Mouse (Mus musculus): ENCODE measurements around the gene Cnn2. TPM values are rescaled to one million over a fixed set of nuclear protein-coding genes. Genes with fewer than 3 reads are reported as not detected.
A peak's percentile ranks its signal among the peaks of the same experiment; 100 is the strongest.

The Cnn2 gene
- total RNA-seq, 2 experiments from 2014 or later: 5.8 to 6.0 TPM

DNA sequence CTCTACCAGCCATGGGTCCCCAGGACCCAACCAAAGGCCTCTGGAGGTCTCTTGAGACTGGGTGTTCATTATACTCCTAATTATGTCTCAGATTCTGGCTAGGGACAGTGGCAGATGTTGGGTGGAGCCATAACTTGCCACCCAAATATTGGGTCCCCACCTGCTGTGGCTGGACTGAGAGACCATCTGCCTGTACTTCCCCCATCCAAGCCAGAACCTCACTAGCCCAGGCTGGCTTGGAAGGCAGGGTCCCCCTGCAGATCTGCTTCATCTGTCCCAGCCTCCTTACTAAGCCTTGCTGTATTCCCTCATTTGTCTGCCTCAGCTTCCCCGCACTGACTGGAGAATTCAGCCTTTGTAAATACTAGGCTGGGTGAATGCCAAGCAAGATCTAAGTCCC is 20.2 kb upstream of the Cnn2 start:
- DNase-seq (ENCODE audit: extremely low spot score in 1 of 2, low spot score in 1 of 2): no peak

DNA sequence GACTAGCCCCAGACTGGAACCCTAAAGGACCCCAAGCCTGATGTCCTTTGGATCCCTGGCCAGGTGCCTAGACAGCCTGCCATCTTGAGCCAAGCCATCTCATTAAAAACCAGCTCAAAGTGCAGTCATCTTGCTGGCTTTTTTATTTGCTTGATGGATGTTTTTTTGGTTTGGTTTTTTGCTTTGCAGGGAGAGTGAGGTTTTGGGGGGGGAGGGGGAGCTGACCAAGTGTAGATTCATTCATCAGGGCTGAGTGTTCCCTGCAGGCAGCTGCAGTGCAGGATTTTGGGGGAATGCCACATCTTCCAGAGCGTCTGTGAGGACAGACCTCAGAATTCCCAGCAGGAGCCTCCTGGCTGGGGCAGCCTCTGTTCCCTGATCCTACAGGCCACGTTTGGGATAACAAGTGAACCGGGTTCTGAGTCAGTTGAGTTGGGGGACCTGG is 19.2 kb upstream of the Cnn2 start:
- DNase-seq (ENCODE audit: extremely low spot score in 1 of 2, low spot score in 1 of 2): no peak

DNA sequence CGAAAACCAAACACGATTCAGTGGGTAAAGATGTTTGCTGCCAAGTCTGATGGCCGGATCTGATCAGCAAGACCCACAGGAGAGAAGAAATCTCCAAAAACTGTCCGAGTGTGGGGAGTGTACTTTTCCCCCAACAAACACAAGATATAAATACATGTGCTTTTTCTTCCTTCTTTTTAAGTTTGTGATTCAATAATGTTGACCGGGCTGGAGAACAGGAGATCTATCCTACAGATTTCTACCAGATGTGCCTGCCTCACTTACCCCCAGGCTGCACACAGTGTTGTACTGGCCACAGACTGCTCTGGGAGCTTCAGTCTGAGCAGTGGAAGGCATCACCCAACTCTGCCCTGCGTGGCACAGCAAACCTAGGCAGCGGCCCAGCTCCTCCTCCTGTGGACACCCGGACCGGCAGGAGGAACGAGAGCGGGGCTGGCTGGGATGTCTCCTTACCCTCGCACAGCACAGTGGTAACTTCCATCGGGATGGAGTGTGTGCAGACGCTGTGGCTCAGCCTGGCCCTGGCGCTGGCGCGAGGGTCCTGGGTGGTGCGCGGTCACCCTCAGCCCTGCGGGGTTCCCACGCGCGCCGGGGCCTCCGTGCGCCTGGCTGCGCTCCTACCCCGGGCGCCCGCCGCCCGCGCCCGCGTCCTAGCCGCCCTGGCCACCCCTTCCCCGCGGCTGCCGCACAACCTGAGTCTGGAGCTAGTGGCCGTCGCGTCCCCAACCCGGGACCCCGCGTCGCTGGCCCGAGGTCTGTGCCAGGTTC is 17.8 kb upstream of the Cnn2 start, which contains the start of gene Grin3b:
Grin3b (plus strand) TSS at position 301 of the 768 bp plus-strand sequence.
- DNase-seq (ENCODE audit: extremely low spot score in 1 of 2, low spot score in 1 of 2): no peak

DNA sequence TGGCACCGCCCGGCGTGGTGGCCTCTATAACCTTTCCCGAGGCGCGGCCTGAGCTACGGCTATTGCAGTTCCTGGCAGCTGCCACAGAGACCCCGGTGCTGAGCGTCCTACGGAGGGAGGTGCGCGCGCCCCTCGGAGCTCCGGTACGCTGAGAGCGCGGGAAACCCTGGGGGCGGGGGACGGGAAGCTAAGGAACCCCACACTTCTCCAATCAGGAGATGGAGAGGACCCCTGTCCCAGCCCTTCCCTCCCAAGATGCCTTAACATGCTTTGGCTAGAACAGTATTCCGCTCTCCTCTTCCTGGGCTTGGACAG is 17.2 kb upstream of the Cnn2 start:
- no peak for DNase-seq (ENCODE audit: extremely low spot score in 1 of 2, low spot score in 1 of 2)

DNA sequence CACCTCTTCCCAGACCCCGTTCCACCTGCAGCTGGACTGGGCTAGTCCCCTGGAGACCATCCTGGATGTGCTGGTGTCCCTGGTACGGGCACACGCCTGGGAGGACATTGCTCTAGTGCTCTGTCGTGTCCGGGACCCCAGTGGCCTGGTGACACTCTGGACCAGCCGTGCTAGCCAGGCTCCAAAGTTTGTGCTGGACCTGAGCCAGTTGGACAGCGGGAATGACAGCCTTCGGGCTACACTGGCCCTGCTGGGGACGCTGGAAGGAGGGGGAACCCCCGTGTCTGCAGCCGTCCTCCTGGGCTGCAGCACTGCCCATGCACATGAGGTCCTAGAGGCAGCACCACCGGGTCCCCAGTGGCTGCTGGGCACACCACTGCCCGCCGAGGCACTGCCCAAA is 15.6 kb upstream of the Cnn2 start:
- no peak for DNase-seq (ENCODE audit: extremely low spot score in 1 of 2, low spot score in 1 of 2)

DNA sequence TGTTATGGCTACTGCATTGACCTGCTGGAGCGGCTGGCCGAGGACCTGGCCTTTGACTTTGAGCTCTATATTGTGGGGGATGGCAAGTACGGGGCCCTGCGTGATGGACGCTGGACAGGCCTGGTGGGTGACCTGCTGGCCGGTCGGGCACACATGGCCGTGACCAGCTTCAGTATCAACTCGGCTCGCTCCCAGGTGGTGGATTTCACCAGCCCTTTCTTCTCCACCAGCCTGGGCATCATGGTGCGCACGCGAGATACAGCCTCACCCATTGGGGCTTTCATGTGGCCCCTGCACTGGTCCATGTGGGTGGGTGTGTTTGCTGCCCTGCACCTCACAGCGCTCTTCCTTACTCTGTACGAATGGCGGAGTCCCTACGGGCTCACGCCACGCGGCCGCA is 14.3 kb upstream of the Cnn2 start:
- no peak for DNase-seq (ENCODE audit: extremely low spot score in 1 of 2, low spot score in 1 of 2)

DNA sequence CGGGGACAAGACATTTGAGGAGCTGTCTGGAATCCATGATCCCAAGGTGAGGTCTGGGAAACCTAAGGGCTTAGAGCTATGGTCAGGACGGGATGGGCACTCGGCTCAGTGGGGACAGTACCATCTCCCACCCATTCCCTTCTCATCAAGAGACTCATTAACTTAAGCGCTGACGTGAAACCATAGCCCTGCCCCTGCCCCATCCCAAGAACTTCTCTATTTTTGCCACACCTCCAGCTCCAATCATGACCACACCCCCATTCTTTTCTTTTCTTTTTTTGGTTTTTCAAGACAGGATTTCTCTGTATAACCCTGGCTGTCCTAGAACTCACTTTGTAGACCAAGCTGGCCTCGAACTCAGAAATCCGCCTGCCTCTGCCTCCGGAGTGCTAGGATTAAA is 13.7 kb upstream of the Cnn2 start:
- no peak for DNase-seq (ENCODE audit: extremely low spot score in 1 of 2, low spot score in 1 of 2)

DNA sequence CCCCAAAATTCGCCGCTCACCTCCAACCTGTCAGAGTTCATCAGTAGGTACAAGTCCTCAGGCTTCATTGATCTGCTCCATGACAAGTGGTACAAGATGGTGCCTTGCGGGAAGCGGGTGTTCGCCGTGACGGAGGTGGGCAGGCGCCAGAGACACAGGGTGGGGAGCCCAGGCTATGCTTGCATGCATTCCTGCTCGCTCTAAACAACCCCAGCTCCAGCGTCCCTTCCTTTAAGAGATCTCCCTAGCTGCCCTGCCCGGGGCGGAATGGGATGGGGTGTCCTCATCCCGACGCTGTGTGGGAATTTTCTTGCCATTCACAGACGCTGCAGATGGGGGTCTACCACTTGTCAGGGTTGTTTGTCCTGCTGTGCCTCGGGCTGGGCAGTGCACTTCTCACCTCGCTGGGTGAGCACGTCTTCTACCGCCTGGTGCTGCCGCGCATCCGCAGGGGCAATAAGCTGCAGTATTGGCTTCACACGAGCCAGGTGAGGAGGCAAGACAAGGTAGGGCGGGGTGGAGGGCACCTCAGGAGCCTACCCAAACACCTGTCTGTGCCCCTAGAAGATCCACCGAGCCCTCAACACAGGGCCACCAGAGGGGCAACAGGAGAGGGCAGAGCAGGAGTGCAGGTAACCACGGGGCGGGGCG is 12.2 kb upstream of the Cnn2 start:
- DNase-seq (ENCODE audit: extremely low spot score in 1 of 2, low spot score in 1 of 2): no peak

DNA sequence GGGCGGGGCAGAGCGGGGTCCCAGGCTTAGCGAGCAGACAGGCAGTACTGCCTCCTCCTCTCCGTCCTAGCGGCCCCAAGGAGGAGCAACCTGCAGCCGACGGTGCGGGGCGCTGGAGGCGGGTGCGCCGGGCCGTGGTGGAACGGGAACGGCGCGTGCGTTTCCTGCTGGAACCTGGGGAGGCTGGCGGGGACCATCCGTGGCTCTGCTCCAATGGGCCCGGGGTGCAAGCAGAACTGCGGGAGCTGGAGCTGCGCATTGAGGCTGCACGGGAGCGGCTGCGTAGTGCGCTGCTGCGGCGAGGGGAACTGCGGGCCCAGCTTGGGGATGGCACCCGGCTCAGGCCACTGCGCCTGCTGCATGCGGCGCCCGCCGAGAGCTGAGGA is 11.7 kb upstream of the Cnn2 start:
- DNase-seq (ENCODE audit: extremely low spot score in 1 of 2, low spot score in 1 of 2): no peak

DNA sequence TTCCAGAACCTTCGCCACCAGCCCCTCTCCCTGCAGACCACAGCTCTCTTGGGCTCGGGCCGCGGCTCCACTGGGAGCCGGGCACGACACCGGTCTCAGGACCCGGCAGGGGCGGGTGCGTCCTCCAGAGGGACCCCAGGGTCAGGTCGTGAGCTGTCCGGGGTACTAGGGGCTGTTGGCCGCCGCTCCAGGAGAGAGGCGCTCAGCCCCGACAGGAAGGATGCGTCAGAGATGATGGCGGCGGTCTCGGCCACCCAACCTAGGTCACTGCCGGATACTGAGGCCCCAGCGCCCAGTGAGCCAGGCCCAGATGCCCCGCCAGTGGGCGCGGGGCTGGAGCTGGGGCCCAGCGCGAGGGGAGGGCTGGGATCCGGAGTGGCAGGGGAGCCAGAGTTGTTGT is 11.1 kb upstream of the Cnn2 start:
- no peak for DNase-seq (ENCODE audit: extremely low spot score in 1 of 2, low spot score in 1 of 2)

DNA sequence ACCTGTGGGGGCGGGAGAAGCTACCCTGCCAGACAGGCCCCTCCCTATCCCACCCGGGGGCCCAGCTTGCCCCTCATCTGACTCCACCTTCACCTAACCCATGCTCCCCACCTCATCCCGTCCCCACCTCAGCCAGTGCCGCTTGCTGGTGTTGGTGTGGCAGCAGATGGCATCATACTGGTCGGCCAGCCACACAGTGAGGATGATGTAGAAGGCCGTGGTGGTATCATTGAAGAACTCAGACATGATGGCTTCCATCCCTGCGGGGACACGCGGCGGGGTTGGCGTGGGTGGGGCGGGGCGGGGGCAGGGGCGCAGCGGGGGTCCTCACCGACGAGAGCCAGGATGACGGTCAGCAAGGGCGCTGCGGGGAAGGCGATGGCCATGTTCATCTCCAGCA is 10.3 kb upstream of the Cnn2 start:
- no peak for DNase-seq (ENCODE audit: extremely low spot score in 1 of 2, low spot score in 1 of 2)

DNA sequence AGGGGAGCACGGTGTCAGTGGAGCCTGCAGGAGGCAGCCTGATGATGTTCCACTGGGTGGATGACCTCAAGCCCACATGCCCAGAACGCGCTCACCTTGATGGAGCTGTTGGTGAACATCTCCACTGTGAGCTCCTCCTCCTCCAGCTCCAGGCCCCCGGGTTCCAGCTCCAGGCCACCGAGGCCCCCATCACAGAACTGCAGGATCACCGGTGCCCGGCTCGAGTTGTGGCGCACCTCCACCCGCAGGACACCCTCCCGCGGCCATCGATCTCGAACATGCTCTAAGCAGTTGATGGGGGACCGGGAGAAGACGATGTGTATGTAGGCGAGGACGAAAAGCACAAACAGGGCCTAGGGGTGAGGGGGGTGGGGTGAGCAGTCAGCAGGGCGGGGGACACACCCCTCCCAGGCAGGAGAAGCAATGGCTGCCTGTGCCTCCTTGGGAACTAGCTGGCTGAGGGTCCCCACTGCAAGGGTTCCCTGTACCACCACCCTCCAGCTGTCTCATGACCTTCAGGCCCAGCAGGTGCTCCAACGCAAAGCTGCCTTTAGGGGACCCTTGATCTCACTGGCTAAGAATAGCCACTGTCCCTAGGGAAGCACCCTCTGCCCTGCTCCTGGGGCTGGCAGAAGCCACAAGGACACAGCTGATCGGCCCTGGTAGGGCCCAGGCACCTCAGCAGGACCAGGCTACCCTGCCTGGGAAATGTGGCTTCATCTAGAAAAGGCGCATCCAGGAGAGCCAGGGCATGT is 8.8 kb upstream of the Cnn2 start:
- DNase-seq (ENCODE audit: extremely low spot score in 1 of 2, low spot score in 1 of 2): no peak

DNA sequence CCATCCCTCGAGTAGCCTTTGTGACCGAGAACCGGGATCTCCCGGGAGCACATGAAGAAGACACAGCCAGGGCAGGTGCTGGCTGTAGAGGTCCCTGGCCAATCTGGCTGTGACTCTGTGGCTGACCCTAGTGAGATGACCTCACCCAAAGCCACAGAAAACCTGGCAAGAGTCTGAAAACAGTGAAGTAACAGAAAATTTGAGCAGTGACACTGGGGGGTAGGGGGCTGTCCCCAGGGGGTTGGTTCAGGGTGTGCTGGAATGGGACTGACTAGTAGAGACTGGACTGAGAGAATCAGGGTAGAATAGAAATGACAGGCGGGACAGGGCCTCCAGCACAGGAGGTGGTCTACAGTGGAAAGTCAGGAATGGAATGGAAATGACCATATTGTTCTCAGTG is 5.2 kb upstream of the Cnn2 start:
- DNase-seq (ENCODE audit: extremely low spot score in 1 of 2, low spot score in 1 of 2): no peak

DNA sequence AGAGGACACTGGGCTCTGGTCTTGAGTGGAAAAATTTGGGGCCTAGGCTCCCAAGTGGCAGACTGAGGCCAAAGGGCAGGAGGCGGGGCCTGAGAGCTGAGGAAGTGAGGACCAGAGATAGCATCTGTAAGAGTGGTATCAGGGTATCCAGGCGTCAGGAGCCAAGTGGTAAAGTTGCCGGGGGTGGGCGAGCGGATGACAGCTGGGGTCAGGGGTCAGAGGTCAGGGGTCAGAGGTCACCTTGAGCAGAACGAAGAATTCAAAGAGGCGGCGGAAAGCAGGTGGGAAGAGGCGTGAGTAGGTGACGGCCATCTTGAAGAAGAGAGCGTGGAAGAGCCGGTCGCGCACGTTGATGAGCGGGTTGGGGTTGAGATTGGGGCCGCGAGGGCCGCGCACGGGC is 4.7 kb upstream of the Cnn2 start:
- DNase-seq (ENCODE audit: extremely low spot score in 1 of 2, low spot score in 1 of 2): peak; percentile 65 to 70

DNA sequence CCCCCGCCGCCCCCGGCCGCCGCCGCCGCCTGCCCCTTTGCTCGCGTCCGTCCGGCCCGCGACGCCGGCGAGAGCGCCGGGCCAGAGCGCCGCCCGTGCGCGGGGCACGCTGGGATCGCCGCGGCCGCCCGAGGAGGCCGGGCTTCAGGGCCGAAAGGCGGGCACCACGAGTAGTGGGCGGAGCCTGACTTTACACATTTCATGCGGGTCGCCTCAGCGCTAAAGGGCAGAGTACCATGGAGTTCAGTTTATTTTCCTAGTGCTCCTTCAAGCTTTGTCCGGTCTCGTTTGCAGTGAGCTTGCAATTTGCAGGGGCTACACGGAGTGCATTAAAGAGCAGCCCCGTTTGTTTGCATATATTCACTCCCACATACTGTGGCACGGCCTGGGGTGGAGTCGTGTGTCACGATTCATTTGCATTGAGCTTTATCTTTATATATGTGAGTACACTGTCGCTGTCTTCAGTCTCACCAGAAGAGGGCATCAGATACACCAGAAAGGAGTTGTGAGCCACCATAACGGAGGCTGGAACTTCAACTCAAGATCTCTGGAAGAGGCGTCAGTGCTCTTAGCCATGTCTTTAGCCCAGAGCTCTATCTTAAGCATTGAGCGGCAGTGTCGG is 4.1 kb upstream of the Cnn2 start, which contains the start of gene Tmem259:
Tmem259 (minus strand) TSS at position 136 of the 622 bp plus-strand sequence.
- peak; percentile 67 to 71 for DNase-seq (ENCODE audit: extremely low spot score in 1 of 2, low spot score in 1 of 2)

DNA sequence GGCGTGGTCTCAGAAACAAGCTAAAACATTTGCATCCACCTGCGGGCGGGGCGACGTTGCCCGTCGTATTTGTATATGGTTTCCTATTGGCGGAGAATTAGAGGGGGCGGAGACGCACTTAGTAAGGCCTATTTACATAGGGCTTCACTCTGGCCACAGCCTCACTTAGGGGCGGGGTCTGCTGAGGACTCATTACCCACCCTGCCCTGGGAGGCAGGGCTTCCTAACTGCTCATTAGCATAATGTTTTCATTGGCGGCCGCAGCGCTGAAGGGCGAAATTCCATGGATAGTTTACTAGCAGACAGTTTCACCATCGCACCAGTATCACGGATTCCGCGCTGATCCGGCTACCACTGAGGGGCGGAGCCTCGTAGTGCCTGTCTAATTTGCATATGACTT is 3.5 kb upstream of the Cnn2 start:
- peak; percentile 73 to 94 for DNase-seq (ENCODE audit: extremely low spot score in 1 of 2, low spot score in 1 of 2)

DNA sequence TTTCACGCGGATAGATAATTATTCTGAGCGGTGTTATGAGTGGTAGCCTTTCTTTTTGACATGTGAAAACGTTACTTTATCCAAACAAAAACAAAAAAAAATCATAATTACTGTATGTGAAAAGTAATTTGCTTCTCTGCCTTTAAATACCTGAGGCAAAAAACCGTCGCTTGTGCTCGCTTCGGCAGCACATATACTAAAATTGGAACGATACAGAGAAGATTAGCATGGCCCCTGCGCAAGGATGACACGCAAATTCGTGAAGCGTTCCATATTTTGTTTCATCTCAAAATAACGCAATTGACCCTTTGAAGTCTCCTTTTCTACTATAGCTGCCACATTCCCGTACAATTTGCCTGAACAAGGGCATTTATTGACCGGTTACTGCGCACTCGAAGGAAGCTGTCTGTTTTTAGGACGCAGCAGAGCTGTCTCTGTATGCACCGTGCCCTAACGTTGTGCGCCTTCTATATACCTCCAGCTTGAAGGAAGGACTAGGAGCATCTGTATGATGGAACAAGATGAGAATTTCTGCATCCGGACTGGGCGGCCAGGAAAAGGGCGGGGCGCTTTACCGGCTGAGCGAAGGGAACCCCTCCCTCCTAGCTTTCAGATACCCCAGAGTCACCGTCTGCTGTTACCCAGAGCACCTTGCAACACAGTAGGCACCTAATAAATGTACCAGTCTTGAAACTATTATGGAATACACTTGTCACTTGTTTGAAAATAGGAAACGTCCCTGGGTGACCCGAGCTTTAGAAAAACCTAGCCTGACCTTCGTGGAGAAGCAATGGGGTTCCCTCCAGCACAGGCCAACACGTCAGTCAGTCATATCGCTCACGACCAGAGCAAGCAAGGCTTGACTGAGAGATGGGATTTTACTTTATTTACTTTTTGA is 2.8 kb upstream of the Cnn2 start:
- peak; percentile 40 to 46 for DNase-seq (ENCODE audit: extremely low spot score in 1 of 2, low spot score in 1 of 2)

DNA sequence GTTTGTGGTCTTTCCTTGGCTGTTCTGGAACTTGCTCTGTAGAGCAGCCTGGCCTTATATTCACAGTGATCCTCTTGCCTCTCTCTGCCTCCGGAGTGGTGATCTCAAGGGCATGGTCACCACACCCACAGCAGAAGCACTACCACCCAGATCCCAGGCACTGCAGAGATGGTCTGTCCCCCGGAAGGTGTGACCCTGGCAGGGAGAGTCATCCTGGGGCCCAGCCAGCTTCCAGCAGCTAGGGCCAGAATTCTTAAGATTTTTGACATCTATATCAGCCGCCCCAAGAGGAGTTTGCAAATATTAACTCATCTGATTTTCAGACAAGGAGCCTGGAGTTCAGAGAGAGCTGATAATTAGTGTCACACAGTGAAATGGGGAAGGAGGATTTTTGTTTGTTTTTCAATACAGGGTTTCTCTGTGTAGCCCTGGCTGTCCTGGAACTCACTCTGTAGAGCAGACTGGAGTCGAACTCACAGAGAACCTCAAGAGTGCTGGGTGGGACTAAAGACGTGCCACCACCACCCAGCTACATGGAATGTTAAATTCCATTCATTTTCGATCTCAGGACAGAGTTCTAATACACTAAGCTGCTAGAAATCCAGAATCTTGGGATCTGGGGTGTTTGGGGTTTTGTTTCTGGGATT is 2.0 kb upstream of the Cnn2 start:
- DNase-seq (ENCODE audit: extremely low spot score in 1 of 2, low spot score in 1 of 2): no peak

DNA sequence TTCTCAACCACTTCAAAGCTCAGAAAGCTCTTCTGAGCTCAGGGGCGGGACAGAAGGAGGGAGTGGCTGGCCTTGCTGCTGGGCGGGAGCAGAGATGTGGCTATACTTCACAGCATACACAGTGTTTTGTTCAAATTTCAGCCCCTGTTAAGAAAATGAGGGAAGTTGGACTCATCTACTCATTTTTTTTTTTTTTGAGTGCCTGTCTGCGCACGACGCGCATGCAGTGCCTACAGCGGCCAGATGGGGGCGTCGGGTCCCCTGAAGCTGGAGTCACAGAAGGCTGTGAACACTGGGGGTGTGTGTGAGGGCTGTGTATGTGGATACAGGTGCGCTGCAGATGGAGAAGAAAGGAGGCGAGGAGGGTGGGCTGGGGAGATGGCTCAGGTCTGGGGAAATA is 1.4 kb upstream of the Cnn2 start:
- peak; percentile 78 to 92 for DNase-seq (ENCODE audit: extremely low spot score in 1 of 2, low spot score in 1 of 2)

All from layer of hippocampus, postnatal 25 days (tissue).